Mouse (Mus musculus) MEL-GATA-1-ER (cell line): ENCODE measurements around the gene Cd300lb.
"Not testable (repeated sequence)": the region's sequence is repeated elsewhere in the genome, so short reads cannot be mapped to it uniquely, and the experiment has no call there.

Experiments
- DNase-seq: peaks from one replicate; pipeline ENCODE4 v3.0.0-alpha.2; 2012; ENCODE audit warnings: low read depth; ENCODE audit errors: extremely low read depth

The Cd300lb gene

DNA sequence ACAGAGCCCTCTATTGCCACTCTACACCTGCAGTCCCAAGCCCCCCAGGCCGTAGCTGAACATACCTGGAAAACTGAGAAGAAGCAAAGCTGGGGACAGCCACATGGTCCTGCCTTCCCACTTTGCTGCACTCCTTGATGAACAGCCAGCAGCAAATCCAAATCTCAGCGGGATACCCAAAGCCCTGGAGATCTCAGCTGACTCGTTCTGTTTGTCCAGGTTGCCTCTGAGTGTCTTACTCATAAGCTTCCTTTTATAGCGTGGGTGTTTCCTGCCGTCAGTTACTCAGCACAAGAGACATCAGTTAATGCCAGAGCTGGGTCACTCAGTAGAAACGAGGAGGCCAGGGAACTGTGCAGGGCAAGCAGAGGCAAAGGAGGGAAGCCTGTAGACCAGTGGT lies at the start of gene Cd300lb:
Cd300lb (minus strand) TSS at position 243 of the 400 bp plus-strand sequence.
- no peak for DNase-seq

- no peak for DNase-seq
These were observed 47.7 kb upstream of the Cd300lb start for GRCm38 (mm10) chr11:114981866-114982265.

DNA sequence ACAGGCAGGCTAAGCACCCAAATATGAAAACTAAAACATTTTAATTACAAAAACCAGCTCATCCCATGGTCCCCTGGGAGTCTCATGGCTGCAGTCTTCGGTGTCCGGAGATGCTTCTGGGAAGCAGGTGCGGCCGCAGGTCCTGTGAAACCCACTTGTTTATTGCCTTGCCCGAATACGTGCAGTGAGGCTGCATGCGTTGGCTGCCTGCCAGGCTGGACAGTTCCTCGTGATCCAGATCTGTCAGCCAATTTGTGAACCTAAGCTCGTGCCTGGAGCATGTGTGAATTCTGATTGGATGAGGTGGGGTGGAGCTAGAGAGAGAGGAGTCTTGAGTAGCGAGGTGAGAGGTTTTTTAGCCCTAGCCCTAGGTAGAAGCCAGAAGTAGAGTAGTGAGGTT lies 38.5 kb upstream of the Cd300lb start:
- DNase-seq, result no peak

DNA sequence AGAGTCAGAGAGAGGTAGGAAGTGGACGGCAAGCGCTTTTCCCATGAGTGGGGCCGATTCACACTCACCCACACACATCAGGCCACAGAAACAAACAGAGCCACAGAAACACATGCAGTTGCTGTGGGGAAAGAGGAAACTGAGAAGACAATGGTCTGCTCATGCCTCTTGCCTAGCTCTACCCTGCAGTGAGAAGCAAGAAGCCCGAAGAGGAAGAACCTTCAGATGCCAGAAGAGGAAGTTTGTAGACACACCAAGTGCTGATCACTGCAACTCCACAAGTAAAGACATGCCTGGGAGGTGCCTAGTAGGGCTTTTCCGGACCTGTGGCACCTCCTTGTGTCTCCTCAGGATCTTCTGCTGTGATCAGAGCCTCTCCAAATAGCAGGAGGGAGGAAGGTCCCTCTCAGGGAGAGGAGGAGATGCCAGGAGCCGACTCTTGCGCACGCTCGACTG lies 34.6 kb upstream of the Cd300lb start, which contains the start of gene Cd300c:
Cd300c (minus strand) TSS at position 406 of the 456 bp plus-strand sequence.
- no peak for DNase-seq

- DNase-seq, result no peak
These were observed 31.1 kb upstream of the Cd300lb start for GRCm38 (mm10) chr11:114965182-114965828.

GRCm38 (mm10) chr11:114960369-114960768 lies 26.2 kb upstream of the Cd300lb start:
- DNase-seq, result no peak

DNA sequence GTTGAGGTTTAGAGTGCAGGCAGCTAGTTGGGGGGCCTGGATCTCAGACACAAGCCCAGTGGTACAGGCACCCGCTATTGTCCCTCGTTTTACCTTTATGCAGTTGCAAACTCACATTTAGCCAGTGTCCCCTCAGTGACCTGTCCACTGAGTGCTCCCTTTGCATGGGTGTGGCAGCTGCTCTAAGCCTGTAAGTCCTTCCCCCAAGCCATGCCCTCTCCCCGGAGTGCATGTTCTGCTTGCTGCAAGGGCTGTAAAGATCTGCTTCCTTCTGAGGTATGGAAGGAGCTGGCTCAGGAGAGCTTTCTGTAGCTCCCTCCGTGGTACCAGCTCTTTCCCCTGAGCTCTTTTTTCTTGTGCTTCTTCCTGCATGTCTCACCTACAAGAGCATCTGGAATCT lies 595 bp downstream of the Cd300lb start:
- no peak for DNase-seq

GRCm38 (mm10) chr11:114931041-114931440 lies 3.1 kb downstream of the Cd300lb start:
- no peak for DNase-seq

DNA sequence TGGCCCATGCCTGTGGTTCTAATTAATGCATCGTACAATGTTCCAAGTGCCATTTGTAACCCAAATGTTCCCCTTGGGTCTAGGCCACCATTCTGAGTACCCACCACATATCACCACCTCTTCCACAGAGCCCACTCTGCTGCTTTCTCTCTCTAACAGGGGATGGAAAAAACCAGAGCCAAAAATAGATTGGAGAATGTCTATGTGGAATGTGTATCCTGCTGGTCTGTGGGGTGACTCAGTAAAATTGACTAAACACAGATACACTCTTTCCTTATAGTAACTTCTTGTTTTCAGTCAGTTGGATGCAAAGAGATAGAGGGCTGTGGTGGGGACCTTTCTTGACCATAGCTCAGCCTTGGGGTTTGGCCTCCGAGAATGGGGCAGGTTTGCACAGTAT lies 4.6 kb downstream of the Cd300lb start:
- no peak for DNase-seq

DNA sequence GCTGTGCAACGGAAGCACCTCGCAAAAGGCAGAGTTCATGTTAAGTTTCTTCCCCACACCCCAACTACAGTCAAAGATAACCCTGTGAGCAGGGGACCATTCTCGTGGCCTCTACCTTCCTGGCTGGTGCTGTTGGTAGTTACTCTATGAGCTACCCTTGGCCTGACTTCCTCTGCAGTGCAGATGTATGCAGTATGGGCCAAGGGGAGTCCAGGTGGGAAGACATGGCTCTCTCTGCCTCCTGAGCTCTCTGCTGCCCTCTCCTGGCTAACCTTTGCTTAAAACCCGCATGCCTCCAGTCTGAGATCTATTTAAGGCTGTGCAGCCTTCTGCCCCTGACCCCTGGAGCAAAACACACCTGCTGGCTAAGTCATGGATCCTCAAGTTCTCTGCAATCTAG lies 10.2 kb downstream of the Cd300lb start:
- DNase-seq, result no peak

GRCm38 (mm10) chr11:114922439-114922838 lies 11.7 kb downstream of the Cd300lb start:
- DNase-seq, result no peak

DNA sequence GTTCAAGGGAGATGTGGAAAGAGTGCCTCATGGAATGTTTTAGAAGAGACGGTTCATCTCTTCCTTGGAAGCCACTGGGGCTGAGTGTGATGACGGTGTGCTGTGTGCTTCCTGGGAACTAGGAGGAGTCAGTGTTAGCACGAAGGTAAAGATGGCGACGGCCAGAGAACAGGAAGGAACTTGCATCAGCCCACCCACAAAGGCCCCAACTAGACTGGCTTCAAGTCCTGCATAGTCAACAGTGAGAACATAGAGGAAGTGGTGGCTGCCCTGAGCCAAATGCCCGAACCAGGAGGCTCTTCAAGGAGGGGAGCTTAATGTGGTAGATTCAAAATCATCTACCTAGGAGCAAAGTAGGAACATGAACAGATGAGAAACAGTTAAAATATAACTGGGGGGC lies 17.1 kb downstream of the Cd300lb start:
- DNase-seq, result no peak

- no peak for DNase-seq
These were observed 19.2 kb downstream of the Cd300lb start for GRCm38 (mm10) chr11:114914978-114915377.

DNA sequence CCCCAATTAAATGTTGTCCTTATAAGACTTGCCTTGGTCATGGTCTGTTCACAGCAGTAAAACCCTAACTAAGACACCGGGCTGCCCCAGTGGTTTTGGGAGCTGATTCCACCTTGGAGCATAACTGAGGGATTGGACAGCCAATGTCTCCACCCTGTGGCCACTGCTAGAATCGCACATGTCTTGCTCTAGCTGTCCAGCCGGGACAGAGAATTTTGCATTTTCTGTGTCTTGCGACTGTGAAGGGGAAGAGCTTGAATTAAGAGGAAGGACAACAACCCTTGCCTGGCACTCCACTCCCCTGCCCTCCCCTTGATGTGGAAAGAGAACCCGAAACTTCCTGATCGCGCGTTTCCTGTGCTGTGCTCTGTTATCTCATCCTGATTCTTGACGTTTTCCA lies 21.3 kb downstream of the Cd300lb start:
- no peak for DNase-seq

GRCm38 (mm10) chr11:114909538-114909937 lies 24.6 kb downstream of the Cd300lb start:
- not testable (repeated sequence) for DNase-seq

DNA sequence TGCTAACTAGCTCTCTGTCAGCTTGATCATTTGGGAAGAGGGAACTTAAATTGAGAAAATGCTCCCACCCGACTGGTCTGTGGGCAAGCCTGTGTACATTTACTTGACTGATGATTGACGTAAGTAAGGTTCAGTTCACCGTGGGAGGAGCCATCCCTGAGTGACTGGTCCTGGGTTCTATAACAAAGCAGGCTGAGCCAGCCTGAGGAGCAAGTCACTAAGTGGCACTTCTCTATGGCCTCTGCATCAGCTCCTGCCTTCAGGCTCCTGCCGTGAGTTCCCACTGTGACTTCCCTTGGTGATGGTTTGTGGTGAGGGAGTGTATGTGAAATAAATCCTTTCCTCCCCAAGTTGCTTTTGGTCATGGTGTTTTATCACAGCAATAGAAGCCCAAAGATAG lies 26.1 kb downstream of the Cd300lb start:
- no peak for DNase-seq

DNA sequence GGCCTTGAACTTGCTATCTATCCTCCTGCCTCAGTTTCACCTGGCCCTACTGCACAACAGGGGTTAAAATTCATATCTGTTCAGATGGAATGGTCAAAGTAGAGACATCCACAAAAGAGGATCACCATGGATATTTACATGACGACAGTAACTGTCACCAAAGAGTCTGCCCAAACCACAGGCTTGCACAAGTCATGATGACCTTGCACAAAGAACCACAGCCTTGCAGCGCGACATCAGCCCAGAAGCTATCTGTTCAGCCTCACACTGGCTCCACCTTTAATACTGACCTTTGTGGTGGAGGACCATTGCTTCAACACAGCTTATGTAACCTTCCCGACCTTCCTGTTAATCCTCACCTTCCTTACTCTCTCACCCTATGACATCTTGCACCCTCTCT lies 26.6 kb downstream of the Cd300lb start:
- no peak for DNase-seq

- no peak for DNase-seq
These were observed 31.0 kb downstream of the Cd300lb start for GRCm38 (mm10) chr11:114903224-114903623.

GRCm38 (mm10) chr11:114898026-114898425 lies 36.2 kb downstream of the Cd300lb start:
- DNase-seq, result no peak

DNA sequence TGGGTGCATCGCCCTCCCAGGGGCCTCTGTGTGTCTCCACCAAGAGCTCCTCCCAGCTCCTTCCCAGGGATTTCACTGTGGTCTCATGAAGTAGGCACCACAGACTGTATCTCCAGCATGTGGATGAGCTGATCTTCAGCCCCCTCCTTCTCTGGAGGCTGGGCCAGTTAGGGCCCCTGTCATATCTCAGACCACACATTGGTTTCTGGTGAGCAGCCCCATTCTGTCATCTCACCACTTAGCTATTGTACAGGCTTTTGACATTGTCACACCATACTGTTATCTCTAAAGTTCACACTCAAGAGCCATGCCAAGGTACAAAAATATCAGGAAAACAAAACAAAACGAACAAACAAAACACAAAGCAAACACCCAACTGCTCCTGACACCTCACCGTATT lies 38.1 kb downstream of the Cd300lb start:
- DNase-seq, result no peak

- DNase-seq, result no peak
These were observed 43.6 kb downstream of the Cd300lb start for GRCm38 (mm10) chr11:114890542-114890941.

DNA sequence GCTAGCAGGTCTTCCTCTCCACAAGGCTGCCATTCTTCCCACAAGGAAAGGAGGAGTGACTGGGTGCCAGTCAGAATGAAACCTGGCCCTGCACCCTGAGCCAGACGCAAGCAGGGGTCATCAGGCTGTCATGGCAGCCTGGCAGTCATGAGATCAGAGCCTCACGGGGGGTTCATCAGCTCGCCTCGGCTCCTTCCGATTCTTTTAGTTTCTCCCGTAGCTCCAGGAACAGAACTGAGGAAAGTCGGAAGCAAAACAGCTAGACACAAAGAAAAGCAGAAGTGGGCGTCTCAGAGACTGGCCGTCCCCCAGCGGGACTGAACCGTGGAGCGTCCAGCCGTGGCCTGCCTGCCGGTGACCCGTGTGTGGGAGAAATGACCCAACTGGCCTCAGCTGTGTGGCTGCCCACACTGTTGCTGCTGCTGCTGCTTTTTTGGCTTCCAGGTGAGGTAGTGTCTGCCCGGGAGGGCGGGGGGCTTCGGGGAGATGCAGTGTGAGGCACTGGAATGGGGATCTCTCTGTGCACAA lies 44.1 kb downstream of the Cd300lb start, which contains the start of gene Cd300a:
Cd300a (plus strand) TSS at position 51 of the 528 bp plus-strand sequence.
- no peak for DNase-seq
